Mouse (Mus musculus) kidney, embryonic 16.5 days (tissue): Measurements from ENCODE around the gene Cops4. TPM values are rescaled to one million over a fixed set of nuclear protein-coding genes. Genes with fewer than 3 reads are reported as not detected.

Source experiments
- ATAC-seq: fragments of 200-750 bp; cut with Nextera tagmentation; 2 replicates; pipeline ENCODE4 v1.8.0; 2017; ENCODE audit warnings: moderate TSS enrichment; ENCODE audit not compliant: low FRiP score, low TSS enrichment
- H3K27ac ChIP-seq: fragments of 300-500 bp; sonication (generic); 2 replicates; pipeline ENCODE4 v1.5.1; 2014; ENCODE audit warnings: low read length
- H3K27me3 ChIP-seq: fragments of 300-500 bp; sonication (generic); 2 replicates; pipeline ENCODE4 v1.6.1; 2014; ENCODE audit warnings: low read length, control low read depth, mixed read lengths; ENCODE audit not compliant: insufficient read depth
- H3K36me3 ChIP-seq: fragments of 300-500 bp; sonication (generic); 2 replicates; pipeline ENCODE4 v1.6.1; 2014; ENCODE audit warnings: low read length, control low read depth, mixed read lengths; ENCODE audit not compliant: insufficient read depth
- H3K4me1 ChIP-seq: fragments of 300-500 bp; sonication (generic); 2 replicates; pipeline ENCODE4 v1.6.1; 2014; ENCODE audit warnings: low read length, control low read depth, mixed read lengths; ENCODE audit not compliant: insufficient read depth
- H3K4me2 ChIP-seq: fragments of 300-500 bp; sonication (generic); replicated peaks from 2 replicates; pipeline ENCODE4 v1.6.1; 2014; ENCODE audit warnings: low read depth, low read length
- H3K4me3 ChIP-seq: fragments of 300-500 bp; sonication (generic); 2 replicates; pipeline ENCODE4 v1.5.1; 2014; ENCODE audit warnings: mild to moderate bottlenecking, low read length
- H3K9ac ChIP-seq: fragments of 300-500 bp; sonication (generic); replicated peaks from 2 replicates; pipeline ENCODE4 v1.6.1; 2014; ENCODE audit warnings: low read length
- H3K9me3 ChIP-seq: fragments of 300-500 bp; sonication (generic); 2 replicates; pipeline ENCODE4 v1.6.1; 2016; ENCODE audit warnings: low read length, control low read depth
- WGBS: fragments of 180-500 bp; shearing (Covaris S2); extraction: QIAGEN DNeasy Blood & Tissue Kit; methylation state at CpG from one replicate; pipeline ENCODE4 v1.1.7; 2014; 5-methylcytosine and 5-hydroxymethylcytosine counted together
- polyA plus RNA-seq: library from polyadenylated mRNA; unstranded; fragments of >200 nt; fragmentation: Nextera tagmentation; extraction: Ambion mirVana; gene quantifications from 2 replicates; pipeline ENCODE4 v1.2.1, GENCODE M21; 2015

The Cops4 gene
- polyA plus RNA-seq, 1 experiment from 2014 or later, result 193 TPM

GRCm38 (mm10) chr5:100569250-100569934 lies 51.3 kb downstream of the Cops4 start:
- Histone ChIP-seq H3K9ac (no peak overlapping the region), H3K27ac (no peak overlapping the region), H3K4me3 (no peak overlapping the region), H3K4me1 (peaks cover 41% of the 10 kb centered on the region), H3K9me3 (no peaks in the 10 kb centered on the region), H3K4me2 (peak overlapping the region; percentile 8; the same call in 1 of the 2 replicates), H3K36me3 (no peaks in the 10 kb centered on the region), H3K27me3 (no peaks in the 10 kb centered on the region)
- ATAC-seq, result no peak
- 80% methylated on average over 18 of the region's 18 CpGs for WGBS

GRCm38 (mm10) chr5:100569997-100570595 lies 52.0 kb downstream of the Cops4 start:
- peak overlapping the region; percentile 73 for H3K27ac ChIP-seq
- WGBS, result 70% methylated on average over 13 of the region's 13 CpGs

GRCm38 (mm10) chr5:100570716-100571115 lies 52.6 kb downstream of the Cops4 start:
- Histone ChIP-seq H3K4me2 (peak overlapping the region; percentile 48), H3K9me3 (no peaks in the 10 kb centered on the region), H3K4me3 (peak overlapping the region; percentile 31), H3K9ac (peak overlapping the region; percentile 13), H3K4me1 (peaks cover 41% of the 10 kb centered on the region), H3K27ac (peak overlapping the region; percentile 73), H3K36me3 (no peaks in the 10 kb centered on the region), H3K27me3 (no peaks in the 10 kb centered on the region)
- 20% methylated on average over 8 of the region's 8 CpGs for WGBS
- ATAC-seq, result peak; percentile 40; the same call in 1 of the 2 replicates

More at GRCm38 (mm10) chr5:100569997-100570595, 52.0 kb downstream of the Cops4 start:
- Histone ChIP-seq H3K4me3 (peak overlapping the region; percentile 31), H3K4me2 (peak overlapping the region; percentile 48), H3K36me3 (no peaks in the 10 kb centered on the region), H3K9ac (peak overlapping the region; percentile 2), H3K27me3 (no peaks in the 10 kb centered on the region), H3K9me3 (no peaks in the 10 kb centered on the region), H3K4me1 (peaks cover 41% of the 10 kb centered on the region)
- ATAC-seq, result no peak

- Histone ChIP-seq H3K9ac (0 out of 2 replicates have a peak within 1 kb of the TSS, but pooled peaks have one; percentile 13), H3K4me3 (peak within 1 kb of the TSS; percentile 31), H3K36me3 (no peaks in the 10 kb centered on the region), H3K27me3 (no peaks in the 10 kb centered on the region), H3K9me3 (no peaks in the 10 kb centered on the region), H3K4me2 (peak within 1 kb of the TSS; percentile 48), H3K27ac (peak within 1 kb of the TSS; percentile 73), H3K4me1 (peaks cover 32% of the 10 kb centered on the region)
- 28% methylated on average over 7 of the region's 7 CpGs for WGBS
- ATAC-seq, result no peak
Observed at GRCm38 (mm10) chr5:100572069-100572468, 54.0 kb downstream of the Cops4 start, which contains the start of gene Plac8. TSS of gene Plac8 (minus strand) at chr5:100572245.

- no peak overlapping the region for H3K9ac ChIP-seq
- no peaks in the 10 kb centered on the region for H3K9me3 ChIP-seq
- ATAC-seq, result no peak
- H3K4me2 ChIP-seq, result no peak overlapping the region
- H3K4me1 ChIP-seq, result peaks cover 20% of the 10 kb centered on the region
- H3K27ac ChIP-seq, result no peak overlapping the region
- H3K36me3 ChIP-seq, result no peaks in the 10 kb centered on the region
- H3K4me3 ChIP-seq, result no peak overlapping the region
- WGBS, result 88% methylated on average over 5 of the region's 5 CpGs
- no peaks in the 10 kb centered on the region for H3K27me3 ChIP-seq
Observed at GRCm38 (mm10) chr5:100573256-100573655, 55.1 kb downstream of the Cops4 start.

- no peak overlapping the region for H3K27ac ChIP-seq
- no peak overlapping the region for H3K4me3 ChIP-seq
- no peak overlapping the region for H3K9ac ChIP-seq
- H3K4me2 ChIP-seq, result no peak overlapping the region
- no peaks in the 10 kb centered on the region for H3K36me3 ChIP-seq
- H3K4me1 ChIP-seq, result peaks cover 11% of the 10 kb centered on the region; the same call in 1 of the 2 replicates
- H3K9me3 ChIP-seq, result no peaks in the 10 kb centered on the region
- H3K27me3 ChIP-seq, result no peaks in the 10 kb centered on the region
- WGBS, result 56% methylated on average over 1 of the region's 1 CpGs
- ATAC-seq, result no peak
Observed at GRCm38 (mm10) chr5:100574771-100575170, 56.7 kb downstream of the Cops4 start.

- H3K4me1 ChIP-seq, result no peaks in the 10 kb centered on the region
- no peaks in the 10 kb centered on the region for H3K9me3 ChIP-seq
- H3K27ac ChIP-seq, result no peak overlapping the region
Observed at GRCm38 (mm10) chr5:100578863-100579411, 60.8 kb downstream of the Cops4 start.

GRCm38 (mm10) chr5:100581622-100582434 lies 63.7 kb downstream of the Cops4 start:
- 58% methylated on average over 11 of the region's 11 CpGs for WGBS
- H3K27me3 ChIP-seq, result no peaks in the 10 kb centered on the region

More at GRCm38 (mm10) chr5:100578863-100579411, 60.8 kb downstream of the Cops4 start:
- H3K4me3 ChIP-seq, result no peak overlapping the region
- no peaks in the 10 kb centered on the region for H3K27me3 ChIP-seq
- H3K9ac ChIP-seq, result no peak overlapping the region
- H3K4me2 ChIP-seq, result no peak overlapping the region
- 85% methylated on average over 5 of the region's 5 CpGs for WGBS
- ATAC-seq, result no peak
- no peaks in the 10 kb centered on the region for H3K36me3 ChIP-seq

GRCm38 (mm10) chr5:100582435-100582826 lies 64.3 kb downstream of the Cops4 start:
- Histone ChIP-seq H3K4me1 (no peaks in the 10 kb centered on the region), H3K4me3 (no peak overlapping the region), H3K4me2 (no peak overlapping the region), H3K27ac (no peak overlapping the region), H3K9ac (no peak overlapping the region), H3K27me3 (no peaks in the 10 kb centered on the region), H3K36me3 (no peaks in the 10 kb centered on the region), H3K9me3 (no peaks in the 10 kb centered on the region)
- ATAC-seq, result no peak
- WGBS, result 89% methylated on average over 5 of the region's 5 CpGs

More at GRCm38 (mm10) chr5:100581622-100582434, 63.7 kb downstream of the Cops4 start:
- Histone ChIP-seq H3K27ac (no peak overlapping the region), H3K4me1 (no peaks in the 10 kb centered on the region), H3K9me3 (no peaks in the 10 kb centered on the region), H3K36me3 (no peaks in the 10 kb centered on the region), H3K4me2 (no peak overlapping the region), H3K9ac (no peak overlapping the region), H3K4me3 (no peak overlapping the region)
- ATAC-seq, result no peak
